Mouse (Mus musculus) lung, adult 2 months (tissue): ENCODE results near the gene Atp5e. TPM values are rescaled to one million over a fixed set of nuclear protein-coding genes. Genes with fewer than 3 reads are reported as not detected.

Source experiments
- DNase-seq: peaks from one replicate; pipeline ENCODE4 v3.0.0; 2022
- H3K4me1 ChIP-seq: fragments of 200-500 bp; 2 replicates; pipeline ENCODE4 v1.6.1; 2011; ENCODE audit warnings: low read length; ENCODE audit not compliant: control insufficient read depth, insufficient read depth
- H3K4me3 ChIP-seq: fragments of 200-500 bp; replicated peaks from 2 replicates; pipeline ENCODE3; 2011; ENCODE audit warnings: low read depth, mild to moderate bottlenecking, control low read depth, low read length; ENCODE audit errors: extremely low read depth
- CTCF ChIP-seq: fragments of 200-500 bp; IDR thresholded peaks from 2 replicates; pipeline ENCODE4 v1.5.1; 2011; ENCODE audit warnings: mild to moderate bottlenecking, low read length, control low read depth; ENCODE audit not compliant: insufficient read depth
- POLR2A ChIP-seq: fragments of 200-500 bp; IDR thresholded peaks from 2 replicates; pipeline ENCODE4 v1.6.1; 2011; ENCODE audit warnings: low read depth, mild to moderate bottlenecking, control low read depth, low read length, borderline replicate concordance; ENCODE audit errors: extremely low read depth
- WGBS: fragments of 180-500 bp; shearing (Covaris S2); methylation state at CpG from one replicate; pipeline ENCODE4 v1.1.7; 2018; 5-methylcytosine and 5-hydroxymethylcytosine counted together
- polyA plus RNA-seq: library from polyadenylated mRNA; depleted of rRNA; stranded (reverse); fragments of >200 nt; gene quantifications from 2 replicates; pipeline ENCODE4 v1.2.3, GENCODE M21; 2012; rRNA removed

Gene Atp5e
- polyA plus RNA-seq, result 238 and 290 TPM in 2 replicates

GRCm38 (mm10) chr2:174463789-174464523, at the start of gene Atp5e:
TSS of gene Atp5e (minus strand) at chr2:174464105.
- peak within 1 kb of the TSS; percentile 99 for H3K4me3 ChIP-seq
- H3K4me1 ChIP-seq, result no peaks in the 10 kb centered on the region; the same call in 1 of the 2 replicates
- peak; percentile 55; the same call in 1 of the 2 replicates for TF ChIP-seq POLR2A
- TF ChIP-seq CTCF, result no peak
- DNase-seq, result peak; percentile 96
- WGBS, result 1% methylated on average over 48 of the region's 48 CpGs

GRCm38 (mm10) chr2:174509825-174510224, 45.9 kb upstream of the Atp5e start:
- 80% methylated on average over 8 of the region's 8 CpGs for WGBS
- TF ChIP-seq CTCF, result no peak
- TF ChIP-seq POLR2A, result no peak
- DNase-seq, result no peak
- H3K4me3 ChIP-seq, result no peak overlapping the region
- no peaks in the 10 kb centered on the region for H3K4me1 ChIP-seq

- TF ChIP-seq POLR2A (no peak), CTCF (no peak)
- DNase-seq, result no peak
- Histone ChIP-seq H3K4me1 (no peaks in the 10 kb centered on the region), H3K4me3 (no peak overlapping the region)
- WGBS, result 71% methylated on average over 4 of the region's 4 CpGs
These were observed 44.1 kb upstream of the Atp5e start for GRCm38 (mm10) chr2:174507998-174508397.

- WGBS, result 60% methylated on average over 25 of the region's 25 CpGs
- Histone ChIP-seq H3K4me1 (no peaks in the 10 kb centered on the region), H3K4me3 (no peak overlapping the region)
- TF ChIP-seq POLR2A (no peak), CTCF (no peak)
- DNase-seq, result no peak
These were observed 39.0 kb upstream of the Atp5e start for GRCm38 (mm10) chr2:174502831-174503460.

- H3K4me3 ChIP-seq, result no peak overlapping the region
- 62% methylated on average over 5 of the region's 5 CpGs for WGBS
- no peaks in the 10 kb centered on the region for H3K4me1 ChIP-seq
- TF ChIP-seq CTCF (no peak), POLR2A (no peak)
- DNase-seq, result no peak
These were observed 38.4 kb upstream of the Atp5e start for GRCm38 (mm10) chr2:174502321-174502720.

- no peak for TF ChIP-seq CTCF
- TF ChIP-seq POLR2A, result no peak
- Histone ChIP-seq H3K4me3 (no peak overlapping the region), H3K4me1 (no peaks in the 10 kb centered on the region)
- no peak for DNase-seq
- WGBS, result 91% methylated on average over 8 of the region's 8 CpGs
These were observed 37.6 kb upstream of the Atp5e start for GRCm38 (mm10) chr2:174501517-174501916.

GRCm38 (mm10) chr2:174500814-174501503, 37.1 kb upstream of the Atp5e start:
- TF ChIP-seq CTCF (no peak), POLR2A (no peak)
- DNase-seq, result no peak
- Histone ChIP-seq H3K4me1 (no peaks in the 10 kb centered on the region), H3K4me3 (no peak overlapping the region)
- 86% methylated on average over 14 of the region's 14 CpGs for whole genome bisulfite sequencing

GRCm38 (mm10) chr2:174492858-174493257, 29.0 kb upstream of the Atp5e start:
- H3K4me1 ChIP-seq, result no peaks in the 10 kb centered on the region
- no peak for DNase-seq
- no peak overlapping the region for H3K4me3 ChIP-seq
- WGBS, result 47% methylated on average over 2 of the region's 2 CpGs
- no peak for TF ChIP-seq POLR2A
- peak; percentile 32; the same call in 1 of the 2 replicates for TF ChIP-seq CTCF

GRCm38 (mm10) chr2:174487005-174487404, 23.1 kb upstream of the Atp5e start:
- TF ChIP-seq CTCF (no peak), POLR2A (no peak)
- no peak for DNase-seq
- Histone ChIP-seq H3K4me1 (no peaks in the 10 kb centered on the region), H3K4me3 (no peak overlapping the region)
- WGBS, result 70% methylated on average over 5 of the region's 5 CpGs
